Mouse (Mus musculus) cerebellum, adult 2 months (tissue): ENCODE measurements at regions not wholly inside any gene's neighbourhood (a gene's known extent, or its start where the extent isn't known, plus 50 kb on each side); places are given as distances from the start of the nearest gene placed in this dataset.

Source experiments
- CTCF ChIP-seq: fragments of 200-500 bp; IDR thresholded peaks from 2 replicates; pipeline ENCODE4 v1.5.1; 2011; ENCODE audit warnings: low read depth, mild to moderate bottlenecking, control low read depth, low read length, moderate library complexity, borderline replicate concordance; ENCODE audit not compliant: insufficient read depth
- POLR2A ChIP-seq: fragments of 200-500 bp; IDR thresholded peaks from 2 replicates; pipeline ENCODE4 v1.6.1; 2011; ENCODE audit warnings: low read length, control low read depth, borderline replicate concordance; ENCODE audit not compliant: insufficient read depth

- no peak for TF ChIP-seq POLR2A
- TF ChIP-seq CTCF: no peak
Observed at GRCm38 (mm10) chr3:107824378-107824777, 52.7 kb upstream of the Eps8l3 start.
